Mouse (Mus musculus) heart, adult 18-20 months (tissue): Measurements from ENCODE around the gene Bpi. TPM values are rescaled to one million over a fixed set of nuclear protein-coding genes. Genes with fewer than 3 reads are reported as not detected.

Experiments
- DNase-seq, 2 experiments: peaks; one replicate each; pipeline ENCODE4 v3.0.0; 2021 to 2022; ENCODE audit warnings: mixed read lengths in 1 of 2
- total RNA-seq, 2 experiments: library from RNA; stranded (reverse); gene quantifications; 2 replicates each; pipeline ENCODE4 v1.2.3; 2021

Gene Bpi
- total RNA-seq, 2 experiments from 2014 or later: not detected

DNA sequence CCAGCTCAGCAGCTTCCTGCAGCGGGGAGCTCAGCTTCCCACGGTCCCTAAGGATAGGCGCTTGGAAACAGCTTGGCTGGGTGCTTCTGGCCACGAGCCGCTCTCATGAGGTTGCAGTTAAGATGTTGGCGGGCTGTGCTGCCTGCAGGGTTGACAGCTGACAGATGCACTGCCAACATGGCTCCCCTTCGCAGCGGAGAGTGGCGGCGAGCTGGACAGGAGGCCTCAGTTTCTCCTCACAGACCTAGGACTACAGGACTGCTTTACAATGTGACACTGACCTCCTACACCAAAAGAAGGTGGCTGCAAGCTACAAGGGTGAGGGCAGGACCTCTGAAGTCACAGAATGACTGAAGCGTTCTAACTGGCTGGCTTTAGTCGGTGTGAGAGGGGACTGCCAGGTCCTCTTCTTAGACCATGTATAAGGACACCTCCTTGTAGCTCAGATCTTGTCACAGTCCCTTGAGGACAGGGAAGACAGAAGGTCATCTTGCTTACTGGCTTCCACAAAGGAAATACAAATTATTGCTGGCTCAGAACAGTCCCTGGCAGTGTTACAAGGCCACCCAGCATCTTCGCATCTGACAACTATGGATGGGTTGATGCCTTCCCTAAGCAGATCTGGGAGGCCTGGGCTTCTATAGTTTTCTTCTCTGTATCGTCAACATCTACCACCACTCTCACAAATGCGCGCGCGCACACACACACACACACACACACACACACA lies 15.6 kb upstream of the Bpi start:
- DNase-seq: peak; percentile 60 to 64

DNA sequence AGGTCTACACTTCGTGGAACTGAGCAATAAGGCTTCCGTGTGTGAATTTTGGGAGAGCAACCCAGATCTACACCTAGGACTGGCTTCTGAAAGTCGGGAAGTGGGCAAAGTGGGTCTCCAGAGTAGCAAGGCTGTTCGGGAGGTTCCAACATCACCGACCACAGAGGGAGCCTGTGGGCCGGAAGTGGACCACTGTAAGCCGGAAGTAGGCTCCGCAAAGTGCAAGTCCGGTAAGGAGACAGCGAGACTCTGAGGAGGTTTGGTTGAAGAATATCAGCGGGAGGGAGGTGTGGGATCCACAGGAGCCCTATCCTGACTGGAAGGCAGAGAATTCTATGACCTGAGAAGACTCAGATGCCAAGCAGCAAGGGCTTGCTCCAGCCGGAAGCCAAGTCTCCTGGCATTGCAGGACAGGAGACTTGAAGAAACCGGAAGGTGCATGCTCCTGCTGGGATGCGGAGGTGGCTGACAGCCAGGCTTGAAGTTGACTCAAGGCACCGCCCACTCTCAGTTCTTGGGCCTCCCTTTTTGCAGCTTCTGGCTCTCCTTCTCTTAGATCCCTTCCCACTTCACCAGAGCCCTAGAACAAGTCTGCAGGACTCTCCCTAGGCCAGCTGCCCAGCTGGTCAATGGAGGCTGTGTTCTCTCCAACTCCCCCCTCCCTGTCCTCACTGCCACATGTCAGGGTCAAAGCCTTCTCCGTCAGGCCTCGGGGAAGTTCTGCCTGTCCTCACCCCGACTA lies 14.6 kb upstream of the Bpi start:
- DNase-seq: peak; percentile 70 to 84

DNA sequence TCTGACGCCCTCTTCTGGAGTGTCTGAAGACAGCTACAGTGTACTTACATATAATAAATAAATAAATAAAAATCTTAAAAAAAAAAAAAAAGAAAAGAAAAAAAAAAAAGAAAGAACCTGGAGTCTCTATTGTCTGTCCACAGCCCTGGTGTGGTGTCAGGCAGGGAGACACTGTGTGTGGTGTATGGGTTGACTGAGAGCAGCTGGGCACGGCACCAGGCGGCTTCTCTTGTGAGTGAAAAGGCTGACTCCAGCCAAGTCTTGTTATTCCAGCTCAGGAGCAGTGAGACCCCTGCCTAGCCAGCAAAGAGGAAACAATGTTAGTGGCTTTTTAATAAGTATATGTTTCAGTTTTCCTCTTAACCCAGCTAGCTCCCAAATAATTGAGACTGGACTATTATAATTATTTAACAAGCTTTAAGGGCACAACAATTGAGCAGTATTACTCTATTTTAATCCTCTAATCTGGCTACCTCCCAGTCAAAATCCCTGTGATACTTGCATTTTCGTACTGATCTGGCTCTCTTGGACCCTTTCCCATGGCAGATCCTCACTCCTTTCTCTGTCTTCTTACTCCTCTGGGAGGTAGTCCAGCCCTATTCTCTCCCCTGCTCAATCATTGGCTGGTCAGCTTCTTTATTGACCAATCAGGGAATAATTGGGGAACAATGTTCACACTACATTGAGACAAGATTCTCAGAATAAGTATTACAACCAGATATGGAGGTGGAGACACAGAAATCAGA lies 12.6 kb upstream of the Bpi start:
- no peak for DNase-seq

DNA sequence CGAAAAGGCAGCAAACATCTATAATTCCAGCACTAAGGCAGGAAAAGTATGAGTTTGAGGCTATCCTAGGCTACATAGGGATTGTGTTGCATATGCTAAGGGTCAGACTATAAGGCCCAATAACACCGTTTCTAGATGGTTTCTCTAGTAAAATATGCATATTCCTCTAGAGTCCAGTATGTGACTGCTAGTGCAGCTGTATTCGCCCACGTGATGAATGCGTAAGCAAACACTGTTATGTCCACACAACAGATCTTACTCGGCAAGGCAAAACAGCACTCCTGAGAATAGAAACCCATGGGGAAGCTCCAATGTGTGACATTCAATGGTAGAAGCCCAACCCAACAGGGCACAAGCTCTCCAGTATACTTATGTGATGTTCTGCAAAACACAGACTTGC lies 10.0 kb upstream of the Bpi start:
- no peak for DNase-seq

DNA sequence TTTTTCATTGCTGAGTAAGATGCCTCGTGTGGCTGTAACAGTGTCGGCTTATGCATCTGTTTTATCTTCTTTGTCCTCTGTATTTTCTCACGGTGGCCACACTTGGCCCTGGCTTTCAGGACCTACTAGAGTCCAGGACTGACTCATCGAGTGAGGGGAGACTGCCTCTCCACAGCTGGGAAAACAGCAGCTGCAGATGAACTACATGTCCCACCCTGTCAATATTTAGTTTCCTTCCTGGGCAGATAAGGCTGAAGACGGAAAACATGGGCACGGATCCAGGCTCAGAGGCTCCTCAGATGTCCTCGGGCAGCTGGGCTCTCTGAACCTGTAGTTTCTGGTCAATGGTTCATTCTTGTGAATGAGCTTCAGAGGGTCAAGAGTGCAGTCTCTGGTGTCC lies 9.6 kb upstream of the Bpi start:
- DNase-seq: peak; percentile 77 to 88

DNA sequence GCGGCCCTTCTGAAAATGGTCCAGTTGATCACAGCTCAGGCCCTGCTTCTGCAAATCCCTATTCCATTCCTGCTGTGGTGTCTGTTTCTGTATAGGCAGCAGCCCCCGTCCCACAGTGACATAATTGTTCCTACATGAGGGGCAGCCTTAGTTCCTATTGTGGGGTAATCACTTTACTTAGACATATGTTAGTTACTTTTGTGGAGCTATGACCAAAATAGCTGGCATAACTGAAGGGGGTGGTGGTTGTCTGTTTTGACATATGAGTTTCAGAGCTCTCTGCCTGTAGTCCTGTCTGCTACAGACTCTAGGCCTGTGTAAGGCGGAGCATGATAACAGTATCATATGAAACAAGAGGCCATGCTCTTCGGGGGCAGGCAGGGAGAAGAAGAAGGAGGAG lies 7.3 kb upstream of the Bpi start:
- DNase-seq: no peak

DNA sequence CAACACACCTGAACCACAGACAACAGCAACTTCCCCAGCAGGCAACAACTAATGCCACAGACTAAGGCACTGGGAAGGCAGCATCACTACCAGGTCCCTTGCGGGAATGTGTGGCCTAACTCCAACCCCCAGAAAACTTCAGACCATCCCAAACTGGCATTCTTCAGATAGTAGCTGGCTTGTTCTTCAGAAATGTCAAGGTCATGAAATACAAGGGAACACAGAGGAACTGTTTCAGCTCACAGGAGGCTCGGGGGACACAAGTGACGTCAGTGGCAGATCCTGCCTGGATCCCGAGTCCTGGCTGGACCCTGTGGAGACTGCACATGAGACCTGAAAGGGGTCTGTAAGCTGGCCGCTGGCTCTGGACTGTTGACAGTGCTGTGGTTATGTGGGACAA lies 4.1 kb upstream of the Bpi start:
- no peak for DNase-seq

DNA sequence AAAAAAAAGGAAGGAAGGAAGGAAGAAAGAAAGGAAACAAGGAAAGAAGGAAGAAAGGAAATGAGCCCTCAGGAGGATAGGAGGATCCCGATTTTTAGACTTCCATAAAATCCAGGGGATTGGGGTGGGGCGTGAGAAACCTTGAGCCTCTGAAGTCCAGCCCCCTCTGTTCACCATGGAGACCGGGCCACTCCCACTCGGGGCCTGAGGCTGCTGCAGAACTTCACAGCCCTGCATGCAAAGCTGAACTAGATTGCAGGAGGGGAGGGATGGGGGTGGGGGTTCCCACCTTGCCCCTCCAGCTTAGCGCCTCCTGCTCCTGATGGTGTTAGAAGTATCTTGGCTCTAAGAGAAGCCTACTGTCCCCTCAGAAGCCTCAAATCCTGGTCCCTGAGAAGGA lies 1.0 kb upstream of the Bpi start:
- peak; percentile 66 to 71 for DNase-seq

DNA sequence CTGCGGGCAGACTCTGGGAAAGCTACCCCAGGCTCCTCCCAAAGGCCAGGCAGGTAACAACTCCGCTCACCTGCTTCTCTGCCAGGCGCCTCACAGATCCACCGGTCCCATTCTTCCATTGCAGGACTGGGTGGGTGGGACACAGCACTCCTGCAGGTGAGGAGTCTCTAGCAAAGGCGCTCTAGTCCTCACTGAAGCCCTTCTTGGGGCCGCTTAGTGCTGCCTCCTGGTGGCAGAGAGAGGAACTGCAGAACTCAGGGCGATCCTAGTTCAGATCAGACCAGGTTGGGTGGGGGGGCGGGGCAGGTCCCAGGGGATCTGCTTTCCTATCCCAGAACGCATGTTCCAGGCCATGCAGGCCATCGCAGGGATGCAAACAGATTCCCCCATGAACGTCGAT lies 887 bp downstream of the Bpi start:
- DNase-seq: peak; percentile 63 to 77

DNA sequence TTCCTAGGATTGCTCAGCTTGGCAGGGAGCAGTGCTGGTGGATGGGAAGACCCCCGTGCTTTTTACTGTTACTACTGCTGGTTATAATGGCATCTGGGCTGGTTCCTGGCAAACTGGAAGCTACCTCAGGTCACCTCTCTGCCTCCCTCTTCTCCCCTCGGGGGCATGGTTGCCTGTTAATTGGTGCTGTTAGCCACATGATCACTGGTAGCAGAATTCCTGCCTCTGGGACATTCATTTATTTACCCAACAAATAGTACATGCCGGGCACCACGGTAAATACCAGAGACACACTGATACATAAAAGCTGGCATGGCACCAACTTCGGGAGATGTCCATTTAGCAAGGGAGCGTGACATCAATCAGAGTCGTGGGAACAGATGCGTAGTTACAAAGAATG lies 1.6 kb downstream of the Bpi start:
- no peak for DNase-seq

DNA sequence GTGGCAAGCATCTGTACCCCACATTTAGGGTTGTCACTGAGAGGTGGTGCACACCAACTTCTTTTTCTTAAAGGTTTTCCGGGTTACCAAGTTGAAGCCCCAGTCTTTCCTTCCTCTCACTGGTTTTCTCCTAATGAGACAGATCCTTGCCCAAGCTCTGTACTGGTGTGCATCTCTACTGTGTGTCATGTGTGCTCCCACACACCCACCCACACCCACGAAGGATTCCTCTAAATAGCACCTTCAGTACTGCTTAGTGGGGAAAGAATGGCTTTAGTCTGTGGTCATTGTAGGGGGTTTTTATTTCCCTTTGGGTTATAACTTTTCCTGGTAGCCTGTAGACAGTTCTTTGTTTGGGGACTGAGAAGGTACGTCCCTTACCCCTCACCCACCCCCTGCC lies 7.0 kb downstream of the Bpi start:
- DNase-seq: no peak

DNA sequence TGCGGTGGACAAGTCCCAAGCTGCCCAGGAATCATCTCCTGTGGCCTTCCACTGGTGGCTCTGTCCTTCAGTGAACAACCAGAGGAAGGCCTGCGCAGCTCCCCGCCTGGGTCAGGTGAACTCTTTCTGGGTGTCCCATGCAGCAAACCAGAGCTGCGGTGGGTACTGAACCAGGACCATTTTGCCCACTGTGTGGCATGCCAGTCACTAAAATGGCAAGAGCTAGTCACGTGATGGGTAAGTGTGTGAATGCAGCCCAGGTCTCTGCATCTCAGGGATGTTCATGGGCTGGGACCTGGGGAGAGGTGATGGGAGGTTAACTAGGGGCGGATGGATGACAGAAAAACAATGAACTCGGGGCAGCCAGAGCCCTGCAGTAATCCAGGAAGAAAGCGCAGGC lies 12.1 kb downstream of the Bpi start:
- DNase-seq: no peak

DNA sequence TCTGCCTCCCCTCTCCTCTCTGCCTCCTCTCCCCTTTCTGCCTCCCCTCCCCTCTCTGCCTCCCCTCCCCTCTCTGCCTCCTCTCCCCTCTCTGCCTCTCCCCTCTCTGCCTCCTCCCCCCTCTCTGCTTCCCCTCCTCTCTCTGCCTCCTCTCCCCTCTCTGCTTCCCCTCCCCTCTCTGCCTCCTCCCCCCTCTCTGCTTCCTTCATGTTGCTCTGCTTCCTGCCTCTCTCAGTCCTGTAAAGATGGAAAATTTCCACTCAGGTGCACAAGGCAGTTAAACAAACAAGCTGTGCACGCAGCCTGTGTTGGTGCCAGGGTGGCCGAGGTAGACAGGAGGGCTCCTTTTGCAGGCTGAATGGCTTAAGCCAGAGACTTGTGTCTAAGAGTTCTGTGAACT lies 15.8 kb downstream of the Bpi start:
- no peak for DNase-seq

DNA sequence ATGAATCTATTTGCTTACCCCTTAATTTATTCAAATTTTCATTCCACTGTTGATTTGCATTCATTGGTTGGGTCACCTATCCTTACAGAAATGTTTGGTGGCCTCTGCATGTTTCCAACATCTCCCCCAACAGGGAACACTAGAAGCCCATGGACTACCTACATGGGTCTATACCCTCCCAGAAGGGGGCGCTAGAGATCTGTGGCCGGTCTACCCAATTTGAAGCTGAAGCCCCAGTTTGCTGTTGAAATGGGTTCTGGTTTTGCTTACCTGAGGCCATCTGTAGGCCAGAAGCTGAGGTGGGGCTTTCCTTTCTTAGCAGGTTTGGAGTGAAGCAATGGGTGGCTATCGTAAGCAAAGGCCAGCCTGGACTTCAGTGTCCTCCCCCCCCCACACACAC lies 17.5 kb downstream of the Bpi start:
- DNase-seq: no peak

DNA sequence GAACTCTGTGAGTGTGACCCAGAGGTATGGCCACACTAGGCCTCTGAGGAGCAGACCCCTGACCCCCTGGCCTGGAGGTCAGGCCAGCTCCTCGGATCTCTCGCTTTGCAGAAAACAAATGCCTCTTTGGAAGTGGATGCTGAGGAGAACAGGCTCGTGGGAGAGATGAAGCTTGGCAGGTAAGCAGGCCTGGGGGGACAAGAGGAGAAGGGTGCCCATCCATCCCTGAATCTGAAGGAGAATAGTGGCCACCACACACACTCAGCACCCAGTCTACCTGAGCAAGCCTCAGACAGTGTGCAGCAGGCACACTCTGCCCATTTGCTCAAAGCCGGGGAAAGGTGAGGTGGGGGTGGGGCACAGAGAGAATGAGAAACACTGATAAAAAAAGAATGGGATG lies 17.9 kb downstream of the Bpi start:
- DNase-seq: no peak

DNA sequence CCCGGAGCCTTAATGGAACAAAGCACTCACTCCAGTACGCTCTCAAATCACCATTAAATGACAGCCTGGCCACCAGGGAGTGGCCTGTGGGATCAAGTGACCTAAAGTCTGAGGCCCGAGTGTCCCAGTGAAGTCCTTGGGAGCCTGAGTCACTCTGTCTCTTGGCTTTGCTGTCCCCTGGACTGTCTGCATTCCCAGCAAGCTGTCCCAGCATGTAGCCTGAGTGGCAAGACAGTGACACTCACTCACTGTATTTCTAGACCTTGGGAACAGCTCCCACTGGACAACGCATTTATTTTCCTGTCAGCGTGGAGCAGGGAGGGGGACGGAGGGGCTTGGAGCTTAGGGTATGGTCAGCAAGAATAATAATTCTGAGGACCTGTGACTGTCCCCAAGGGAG lies 18.6 kb downstream of the Bpi start:
- DNase-seq: no peak

DNA sequence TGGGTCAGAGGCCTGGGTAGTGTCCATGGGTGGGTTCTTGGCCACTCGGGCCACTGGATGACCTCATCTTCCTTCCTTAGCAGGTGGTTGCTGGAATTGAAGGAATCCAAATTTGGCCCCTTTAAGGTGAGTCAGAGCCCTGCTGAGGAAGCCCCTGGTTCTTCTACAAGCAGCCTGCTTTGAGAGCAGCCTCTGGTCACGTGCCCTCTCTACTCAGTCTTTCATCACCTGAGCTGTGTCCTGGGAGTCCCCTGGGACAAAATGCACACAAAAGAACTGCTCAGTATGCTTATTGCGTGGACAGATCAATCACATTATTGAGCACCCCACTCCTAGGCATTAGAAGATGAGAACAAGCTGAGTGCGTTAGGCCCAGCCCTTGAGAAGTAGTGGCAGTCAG lies 19.0 kb downstream of the Bpi start:
- DNase-seq: no peak

DNA sequence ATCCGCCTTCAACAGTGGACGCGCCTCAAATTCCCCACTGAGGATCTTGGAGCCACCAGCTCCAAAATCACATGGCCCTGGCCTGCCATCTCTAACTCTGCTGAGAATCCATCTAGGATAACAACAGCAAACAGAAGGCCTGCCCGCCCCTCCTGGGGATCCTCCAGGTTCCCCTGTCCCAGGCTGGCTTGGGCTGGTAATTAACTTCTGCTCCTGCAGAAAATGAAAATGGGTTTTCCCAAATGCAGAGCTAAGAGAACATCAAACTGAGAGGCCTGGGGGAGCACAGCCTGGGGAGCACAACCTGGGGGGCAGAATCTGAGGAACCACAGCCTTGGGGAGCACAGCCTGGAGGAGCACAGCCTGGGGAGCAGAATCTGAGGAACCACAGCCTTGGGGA lies 21.8 kb downstream of the Bpi start:
- DNase-seq: no peak

DNA sequence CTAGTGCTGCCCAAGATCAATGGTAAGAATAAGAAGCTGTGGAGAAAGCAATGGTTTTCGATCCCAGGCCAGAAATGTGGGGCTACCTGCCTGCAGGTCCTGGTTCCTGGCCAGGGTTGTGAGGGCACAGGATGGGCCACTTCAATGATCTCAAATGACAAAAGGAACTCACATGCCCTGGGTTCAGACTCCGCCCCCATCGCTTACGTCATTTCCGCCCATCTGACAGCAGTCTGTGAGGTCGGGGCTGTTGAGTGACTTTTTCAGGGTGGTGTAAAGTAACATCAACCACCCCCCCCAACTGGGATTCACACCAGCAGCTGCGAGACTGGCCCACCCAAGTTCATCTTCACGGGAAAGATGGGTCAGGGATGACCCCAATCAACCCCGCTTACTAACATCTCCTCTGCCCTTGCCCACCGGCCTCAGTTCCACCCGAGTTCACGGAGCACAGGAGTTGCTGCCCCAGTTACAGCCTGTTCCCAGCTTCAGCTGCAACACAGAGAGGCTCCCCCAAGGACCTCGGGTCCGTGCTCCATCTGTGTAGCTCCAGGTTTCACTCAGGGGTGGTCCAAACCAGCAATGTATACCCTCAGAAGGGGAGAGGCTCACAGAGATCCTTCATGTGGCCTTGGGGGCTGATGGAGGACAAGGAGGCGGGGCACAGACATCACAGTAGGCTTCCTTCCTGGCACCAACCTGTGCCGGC lies 23.8 kb downstream of the Bpi start:
- no peak for DNase-seq

DNA sequence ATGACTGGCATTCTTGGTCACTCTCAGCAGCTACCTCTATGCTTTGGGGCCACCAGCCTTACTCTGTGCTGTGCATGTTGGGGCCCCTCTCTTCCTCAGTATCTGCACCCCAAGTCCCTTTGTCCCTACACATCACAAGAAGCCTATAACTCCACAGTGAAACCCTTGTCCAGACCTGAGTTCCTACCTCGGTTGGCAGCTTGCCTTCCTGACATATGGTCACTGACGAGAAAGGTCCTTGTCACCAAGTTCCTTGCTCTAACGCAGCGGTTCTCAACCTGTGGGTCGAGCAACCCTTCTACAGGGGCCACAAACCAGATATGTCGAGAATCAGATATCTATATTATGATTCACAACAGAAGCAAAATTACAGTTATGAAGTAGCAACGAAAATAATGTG lies 25.2 kb downstream of the Bpi start:
- no peak for DNase-seq

DNA sequence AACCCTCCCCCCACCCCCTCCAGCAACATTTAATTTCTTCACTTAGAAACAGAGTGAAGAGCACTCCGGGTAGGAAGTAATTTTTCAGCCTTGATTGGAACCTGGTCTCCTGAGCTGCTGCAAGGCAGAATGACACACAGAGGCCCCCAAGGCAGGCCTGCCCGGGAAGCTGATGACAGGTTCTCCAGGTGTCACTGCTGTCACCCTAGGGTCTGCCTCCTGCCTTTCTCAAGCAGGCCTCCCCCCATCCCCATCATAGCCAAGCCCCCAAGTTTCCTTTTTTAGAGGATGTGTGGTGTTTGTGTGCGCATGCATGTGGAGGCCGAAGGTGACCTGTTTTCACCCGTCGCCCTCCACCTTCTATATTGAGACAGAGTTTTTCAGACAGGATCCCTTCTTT lies 25.9 kb downstream of the Bpi start:
- DNase-seq: no peak

DNA sequence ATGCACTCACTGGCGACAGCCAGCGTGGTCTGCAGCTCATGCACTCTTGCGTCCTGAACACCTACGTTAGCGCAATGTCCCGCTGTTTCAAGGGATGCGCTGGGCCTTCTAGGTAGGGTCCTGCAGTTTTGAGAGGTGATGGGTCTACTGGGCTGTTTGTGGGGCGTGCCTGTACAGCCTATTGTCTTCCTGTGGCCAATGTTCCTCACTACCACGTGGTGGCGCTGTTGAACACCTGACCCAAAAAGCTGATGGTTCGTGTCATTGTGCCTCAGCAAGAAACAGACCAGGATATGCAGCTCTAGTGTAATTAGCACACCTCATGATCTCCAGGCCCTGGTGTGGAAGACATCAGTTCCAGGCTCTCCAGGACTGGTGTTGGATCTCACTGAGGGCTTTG lies 26.7 kb downstream of the Bpi start:
- peak; percentile 45 to 74 for DNase-seq

DNA sequence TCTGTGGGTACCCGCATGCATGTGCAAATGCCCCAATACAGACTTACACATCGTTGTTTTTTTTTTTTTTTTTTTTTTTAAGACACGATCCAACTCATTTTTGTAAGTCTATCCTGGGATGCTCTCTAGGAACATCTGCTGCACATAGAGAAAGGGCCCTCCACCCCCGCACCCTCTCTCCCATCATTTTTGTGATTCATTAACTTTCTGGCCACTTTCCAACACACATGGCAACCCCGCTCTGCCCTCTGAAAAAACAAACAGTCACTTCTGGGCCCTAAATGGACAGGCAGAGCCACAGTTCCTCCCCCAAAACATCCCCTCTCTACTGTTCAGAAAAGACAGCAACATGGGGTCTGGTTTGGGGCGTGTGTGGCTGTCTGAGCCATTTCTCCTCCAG lies 27.8 kb downstream of the Bpi start:
- DNase-seq: no peak
